In genomic region chr5:103854041-103854806, GRCm38 (mm10) we compare ENCODE assay signal across 9 mouse cellular contexts. TPM values are rescaled to one million over a fixed set of nuclear protein-coding genes. Genes with fewer than 3 reads are reported as not detected.
DNase-seq lines count a peak whose midpoint lies in the region; ATAC-seq and TF ChIP-seq lines count a peak whose summit lies in the region.
"Had no signal": no experiment of that assay in that cellular context is flagged by ENCODE, and none has a peak within 500 bp of the region (broad histone marks: within the 10 kb centered on the region; RNA-seq: fewer than 3 reads in every experiment).

No protein-coding gene starts in this region.

- no peak overlapping the region for H3K4me3 ChIP-seq in heart, embryonic 13.5 days
- no peak overlapping the region for H3K4me3 ChIP-seq in midbrain, embryonic 12.5 days
- H3K4me3 ChIP-seq: erythroblast, embryonic 14.5 days had no signal

- 62% methylated on average over 17 of the region's 17 CpGs for WGBS in heart, embryonic 13.5 days
- 79% methylated on average over 17 of the region's 17 CpGs for WGBS in midbrain, embryonic 12.5 days

- no peaks in the 10 kb centered on the region for H3K9me3 ChIP-seq in heart, embryonic 13.5 days
- no peaks in the 10 kb centered on the region for H3K9me3 ChIP-seq in midbrain, embryonic 12.5 days

- POLR2A ChIA-PET in Patski (lab: Charles Lee), result no interaction called here

- peaks cover 14% of the 10 kb centered on the region for H3K4me1 ChIP-seq in heart, embryonic 13.5 days
- H3K4me1 ChIP-seq in midbrain, embryonic 12.5 days, result no peaks in the 10 kb centered on the region

- H3K9ac ChIP-seq in heart, embryonic 13.5 days, result 0 out of 2 replicates have a peak overlapping the region, but pooled peaks have one; percentile 33
- no peak overlapping the region for H3K9ac ChIP-seq in midbrain, embryonic 12.5 days (replicated peaks)

- H3K36me3 ChIP-seq in heart, embryonic 13.5 days, result peaks cover 39% of the 10 kb centered on the region
- H3K36me3 ChIP-seq in midbrain, embryonic 12.5 days, result peaks cover 6% of the 10 kb centered on the region; the same call in 1 of the 2 replicates

- no peak for TF ChIP-seq CTCF in Patski (IDR thresholded peaks at IDR 0.05)

- no peak for DNase-seq in heart, adult 18-20 months
- DNase-seq in Patski (ENCODE audit: low read depth, low spot score), result no peak
- peak; percentile 43 for DNase-seq in frontal cortex, postnatal 14 days (ENCODE audit: low spot score in 2 of 2)
- DNase-seq in urinary bladder, adult 18-20 months (ENCODE audit: low spot score in 2 of 2), result no peak
- no peak for DNase-seq in kidney, postnatal 10 days
- DNase-seq in urinary bladder, postnatal 10 days (ENCODE audit: low spot score), result no peak

- in situ Hi-C loops in Patski (cut with MboI; ENCODE audit: low pct_unique_long_range_greater_than_20kb), result no loop called here

- CTCF ChIA-PET in Patski (lab: Charles Lee), result interaction anchor here (1.1 to 1.5 kb wide), 3 partner anchors 18 to 174 kb away, joined by 3 to 5 read pairs (median 3); no protein-coding TSS in a partner anchor

- H3K4me2 ChIP-seq in heart, embryonic 13.5 days, result no peak overlapping the region
- H3K4me2 ChIP-seq in midbrain, embryonic 12.5 days (replicated peaks), result no peak overlapping the region

- no peak for ATAC-seq in heart, embryonic 13.5 days (ENCODE audit: extremely low read depth, insufficient number of reproducible peaks, low FRiP score, low TSS enrichment)
- peak; percentile 61 for ATAC-seq in Patski
- ATAC-seq in midbrain, embryonic 12.5 days (ENCODE audit: low FRiP score, low read depth), result no peak

- H3K27ac ChIP-seq in heart, embryonic 13.5 days (replicated peaks), result peak overlapping the region; percentile 63
- 0 out of 2 replicates have a peak overlapping the region, but pooled peaks have one; percentile 46 for H3K27ac ChIP-seq in midbrain, embryonic 12.5 days (replicated peaks)

- H3K27me3 ChIP-seq in heart, embryonic 13.5 days (replicated peaks), result no peaks in the 10 kb centered on the region
- no peaks in the 10 kb centered on the region for H3K27me3 ChIP-seq in Patski
- H3K27me3 ChIP-seq in midbrain, embryonic 12.5 days, result no peaks in the 10 kb centered on the region

RNA-seq across cellular contexts. Expression of gene Klhl8, which starts 56.8 kb away (rescaled TPM):
- 8.5 and 10.2 TPM in 2 replicates for polyA plus RNA-seq in heart, embryonic 13.5 days (2015; fragmentation: Nextera tagmentation; extraction: Ambion mirVana)
- 10 to 100 TPM; 10.2 to 11.1 TPM for total RNA-seq in heart, adult 18-20 months (2021)
- polyA plus RNA-seq in Patski (2021), result 5.5 TPM
- 16.8 and 18.3 TPM in 2 replicates for polyA plus RNA-seq in midbrain, embryonic 12.5 days (2016; fragmentation: Nextera tagmentation; extraction: Ambion mirVana)
- polyA plus RNA-seq: erythroblast, embryonic 14.5 days had no signal

Comparison
In these comparisons a context has a peak if more than half of its experiments do, and no peak if none do; other contexts are left out.
1. DNase-seq: peak in frontal cortex, postnatal 14 days (2 of 2); none in heart, adult 18-20 months (0 of 2), Patski (single experiment), urinary bladder, adult 18-20 months (0 of 2), kidney, postnatal 10 days (single experiment) and urinary bladder, postnatal 10 days (single experiment).